Mouse (Mus musculus) lung, postnatal 10 days (tissue): ENCODE results near the gene Mrpl41.
A peak's percentile ranks its signal among the peaks of the same experiment; 100 is the strongest.

Source experiments
- DNase-seq: peaks from one replicate; pipeline ENCODE4 v3.0.0; 2021

The Mrpl41 gene

GRCm38 (mm10) chr2:24935057-24935796, 39.7 kb downstream of the Mrpl41 start, which contains the start of gene Arrdc1:
TSS of gene Arrdc1 (minus strand) at chr2:24935252.
- peak; percentile 97 for DNase-seq

- no peak for DNase-seq
These were observed 40.4 kb downstream of the Mrpl41 start for GRCm38 (mm10) chr2:24934441-24934963.

GRCm38 (mm10) chr2:24929593-24929992, 45.3 kb downstream of the Mrpl41 start:
- DNase-seq, result no peak

GRCm38 (mm10) chr2:24929119-24929518, 45.8 kb downstream of the Mrpl41 start:
- DNase-seq, result peak; percentile 72

- peak; percentile 79 for DNase-seq
These were observed 47.0 kb downstream of the Mrpl41 start for GRCm38 (mm10) chr2:24927810-24928479.

- peak; percentile 20 for DNase-seq
These were observed 47.9 kb downstream of the Mrpl41 start for GRCm38 (mm10) chr2:24926965-24927358.

GRCm38 (mm10) chr2:24926345-24926964, 48.4 kb downstream of the Mrpl41 start:
- DNase-seq, result no peak

- peak; percentile 37 for DNase-seq
These were observed 49.6 kb downstream of the Mrpl41 start for GRCm38 (mm10) chr2:24925284-24925683.
